ENCODE assay signal across 15 mouse cellular contexts in the genomic region with DNA sequence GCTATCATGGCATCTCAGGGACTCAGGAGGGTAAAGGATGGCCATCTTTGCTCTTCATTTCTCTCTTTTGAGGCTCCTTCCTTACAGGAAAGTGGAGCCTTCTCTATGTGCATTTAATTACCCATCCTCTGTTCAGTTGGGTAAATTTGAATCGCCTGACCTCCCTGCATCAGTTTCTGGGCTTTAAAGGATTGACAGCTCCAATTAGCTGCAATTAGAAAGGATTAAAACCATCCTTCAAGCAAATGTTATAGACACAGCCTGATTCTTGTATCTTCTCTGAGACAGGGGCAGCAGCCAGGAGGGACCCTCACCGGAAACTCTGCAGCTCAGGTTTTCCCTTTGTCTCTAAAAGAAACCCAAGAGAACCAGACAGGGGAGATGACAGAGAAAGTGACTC.
"Had no signal": no experiment of that assay in that cellular context is flagged by ENCODE, and none has a peak within 500 bp of the region (broad histone marks: within the 10 kb centered on the region; RNA-seq: fewer than 3 reads in every experiment).

No protein-coding gene starts in this region.

- DNase-seq: kidney, adult 8-10 months; kidney, postnatal 25 days; lung, postnatal 14 days; right cerebral cortex, postnatal 14 days; thymus, adult 2 months; thymus, postnatal 36 days had no signal

- H3K27ac ChIP-seq: left cerebral cortex, adult 2 months; limb, embryonic 10.5 days; lung, embryonic 15.5 days; macrophage; neural tube, embryonic 12.5 days; stomach, embryonic 15.5 days had no signal

- H3K4me3 ChIP-seq: left cerebral cortex, adult 2 months; limb, embryonic 10.5 days; lung, embryonic 15.5 days; megakaryocyte, embryonic 14.5 days; neural tube, embryonic 12.5 days; stomach, embryonic 15.5 days had no signal

- H3K27me3 ChIP-seq: lung, embryonic 15.5 days; neural tube, embryonic 12.5 days; stomach, embryonic 15.5 days had no signal

- H3K9ac ChIP-seq: lung, embryonic 15.5 days; neural tube, embryonic 12.5 days; stomach, embryonic 15.5 days had no signal

- H3K36me3 ChIP-seq: limb, embryonic 10.5 days; lung, embryonic 15.5 days; neural tube, embryonic 12.5 days; stomach, embryonic 15.5 days had no signal

- H3K4me1 ChIP-seq: lung, embryonic 15.5 days; megakaryocyte, embryonic 14.5 days; stomach, embryonic 15.5 days had no signal

- ATAC-seq: intestine, postnatal 0 days had no signal

- H3K4me2 ChIP-seq: liver, embryonic 11.5 days; lung, embryonic 15.5 days; neural tube, embryonic 12.5 days; stomach, embryonic 15.5 days had no signal

- H3K9me3 ChIP-seq: limb, embryonic 10.5 days; lung, embryonic 15.5 days; neural tube, embryonic 12.5 days; stomach, embryonic 15.5 days had no signal
